ENCODE assay signal across 8 mouse cellular contexts in the genomic region with DNA sequence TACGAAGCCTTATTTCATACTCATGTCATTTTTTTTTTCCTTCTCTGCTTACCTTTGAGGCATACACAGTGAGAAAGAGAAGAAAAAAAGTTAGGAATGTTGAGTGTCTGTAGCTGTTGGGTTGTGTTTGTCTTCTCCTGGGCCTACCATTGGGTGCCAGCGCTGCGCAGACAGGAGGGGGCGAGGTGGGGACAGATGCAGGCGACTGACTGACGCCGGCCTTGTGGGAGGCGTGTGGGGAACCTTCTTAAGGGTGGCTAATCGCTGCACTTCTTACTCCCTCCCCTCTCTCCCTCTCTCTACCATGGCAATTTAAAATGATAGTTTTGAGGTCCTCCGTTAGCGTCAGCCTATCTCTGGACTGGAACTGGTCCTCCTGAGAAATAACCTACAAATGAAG. TPM values are rescaled to one million over a fixed set of nuclear protein-coding genes. Genes with fewer than 3 reads are reported as not detected.
DNase-seq lines count a peak whose midpoint lies in the region; ATAC-seq lines count a peak whose summit lies in the region.
"Had no signal": no experiment of that assay in that cellular context is flagged by ENCODE, and none has a peak within 500 bp of the region (broad histone marks: within the 10 kb centered on the region; RNA-seq: fewer than 3 reads in every experiment).

No protein-coding gene starts in this region.

- ATAC-seq in kidney, embryonic 15.5 days (replicated peaks; ENCODE audit: low FRiP score): 0 out of 2 replicates have a peak, but pooled peaks have one; percentile 59
- ATAC-seq in liver, embryonic 13.5 days (ENCODE audit: low read depth): no peak
- peak; percentile 28; the same call in 1 of the 2 replicates for ATAC-seq in neural tube, embryonic 14.5 days (ENCODE audit: low read depth)

- H3K27ac ChIP-seq in kidney, embryonic 15.5 days: peak overlapping the region; percentile 91
- no peak overlapping the region for H3K27ac ChIP-seq in liver, embryonic 13.5 days
- no peak overlapping the region for H3K27ac ChIP-seq in neural tube, embryonic 14.5 days (ENCODE audit: low read depth, low read length)

- peaks cover 6% of the 10 kb centered on the region for H3K36me3 ChIP-seq in kidney, embryonic 15.5 days
- H3K36me3 ChIP-seq in liver, embryonic 13.5 days: peaks cover 5% of the 10 kb centered on the region; the same call in 1 of the 2 replicates
- H3K36me3 ChIP-seq in neural tube, embryonic 14.5 days (ENCODE audit: control insufficient read depth, insufficient read depth, low read length): no peaks in the 10 kb centered on the region

- peaks cover 3% of the 10 kb centered on the region; the same call in 1 of the 2 replicates for H3K27me3 ChIP-seq in kidney, embryonic 15.5 days
- peaks cover 41% of the 10 kb centered on the region for H3K27me3 ChIP-seq in liver, embryonic 13.5 days
- H3K27me3 ChIP-seq in neural tube, embryonic 14.5 days (ENCODE audit: control insufficient read depth, insufficient read depth, low read length): no peaks in the 10 kb centered on the region

- H3K4me3 ChIP-seq in kidney, embryonic 15.5 days (replicated peaks): peak overlapping the region; percentile 77
- H3K4me3 ChIP-seq in liver, embryonic 13.5 days (replicated peaks): peak overlapping the region; percentile 56
- H3K4me3 ChIP-seq in neural tube, embryonic 14.5 days (ENCODE audit: low read depth, low read length): peak overlapping the region; percentile 64

- DNase-seq in adrenal gland, postnatal 14 days: peak; percentile 77
- DNase-seq in cerebellum, adult 9-10 months: peak; percentile 48
- peak; percentile 55 to 59 for DNase-seq in frontal cortex, postnatal 36 days (ENCODE audit: low spot score in 2 of 2)
- DNase-seq in liver, embryonic 13.5 days: no peak
- DNase-seq in B cell, adult 2 months: no peak

- 0% methylated on average over 11 of the region's 11 CpGs for WGBS in kidney, embryonic 15.5 days
- 5% methylated on average over 11 of the region's 11 CpGs for WGBS in liver, embryonic 13.5 days (ENCODE audit: insufficient replicate concordance)
- WGBS in neural tube, embryonic 14.5 days: 2% methylated on average over 11 of the region's 11 CpGs

- peak overlapping the region; percentile 100 for H3K4me2 ChIP-seq in kidney, embryonic 15.5 days
- H3K4me2 ChIP-seq in liver, embryonic 13.5 days: peak overlapping the region; percentile 72
- peak overlapping the region; percentile 100 for H3K4me2 ChIP-seq in neural tube, embryonic 14.5 days (ENCODE audit: low read depth, low read length)

- peak overlapping the region; percentile 67 for H3K9ac ChIP-seq in kidney, embryonic 15.5 days
- peak overlapping the region; percentile 33; the same call in 1 of the 2 replicates for H3K9ac ChIP-seq in liver, embryonic 13.5 days
- H3K9ac ChIP-seq in neural tube, embryonic 14.5 days (replicated peaks; ENCODE audit: low read depth, low read length): peak overlapping the region; percentile 70

- peaks cover 35% of the 10 kb centered on the region for H3K4me1 ChIP-seq in kidney, embryonic 15.5 days
- H3K4me1 ChIP-seq in liver, embryonic 13.5 days (replicated peaks): peaks cover 6% of the 10 kb centered on the region; the same call in 1 of the 2 replicates
- peaks cover 12% of the 10 kb centered on the region for H3K4me1 ChIP-seq in neural tube, embryonic 14.5 days (ENCODE audit: control insufficient read depth, insufficient read depth, low read length)

- H3K9me3 ChIP-seq in kidney, embryonic 15.5 days (replicated peaks): no peaks in the 10 kb centered on the region
- no peaks in the 10 kb centered on the region for H3K9me3 ChIP-seq in liver, embryonic 13.5 days (replicated peaks)
- H3K9me3 ChIP-seq in neural tube, embryonic 14.5 days (ENCODE audit: control insufficient read depth, low read length): no peaks in the 10 kb centered on the region

RNA-seq across cellular contexts. Expression of a gene that starts 0.7 kb away (rescaled TPM):
- 10.6 and 12.0 TPM in 2 replicates for total RNA-seq in adrenal gland, postnatal 14 days (2021)
- polyA plus RNA-seq in kidney, embryonic 15.5 days (2015; fragmentation: Nextera tagmentation; extraction: Ambion mirVana): 1.4 and 1.5 TPM in 2 replicates
- 0.06 and 0.09 TPM in 2 replicates for polyA plus RNA-seq in liver, embryonic 13.5 days (2015; fragmentation: Nextera tagmentation; extraction: Ambion mirVana)
- 0.98 and 1.2 TPM in 2 replicates for polyA plus RNA-seq in neural tube, embryonic 14.5 days (2014; fragmentation: Nextera tagmentation; extraction: Ambion mirVana)

RNA-seq across cellular contexts. Expression of a gene that starts 20.7 kb away (rescaled TPM):
- 34.0 and 34.6 TPM in 2 replicates for total RNA-seq in adrenal gland, postnatal 14 days (2021)
- polyA plus RNA-seq in kidney, embryonic 15.5 days (2015; fragmentation: Nextera tagmentation; extraction: Ambion mirVana): 59.6 and 59.7 TPM in 2 replicates
- 29.8 and 32.5 TPM in 2 replicates for polyA plus RNA-seq in liver, embryonic 13.5 days (2015; fragmentation: Nextera tagmentation; extraction: Ambion mirVana)
- 50.9 and 51.9 TPM in 2 replicates for polyA plus RNA-seq in neural tube, embryonic 14.5 days (2014; fragmentation: Nextera tagmentation; extraction: Ambion mirVana)

RNA-seq across cellular contexts. Expression of a gene that starts 20.9 kb away (rescaled TPM):
- total RNA-seq in adrenal gland, postnatal 14 days (2021): 35.4 and 42.7 TPM in 2 replicates
- polyA plus RNA-seq in kidney, embryonic 15.5 days (2015; fragmentation: Nextera tagmentation; extraction: Ambion mirVana): 142 and 144 TPM in 2 replicates
- 106 and 110 TPM in 2 replicates for polyA plus RNA-seq in liver, embryonic 13.5 days (2015; fragmentation: Nextera tagmentation; extraction: Ambion mirVana)
- 72.0 and 77.7 TPM in 2 replicates for polyA plus RNA-seq in neural tube, embryonic 14.5 days (2014; fragmentation: Nextera tagmentation; extraction: Ambion mirVana)

RNA-seq across cellular contexts. Expression of a gene that starts 41.9 kb away (rescaled TPM):
- total RNA-seq in adrenal gland, postnatal 14 days (2021): not detected in 2 replicates
- polyA plus RNA-seq in kidney, embryonic 15.5 days (2015; fragmentation: Nextera tagmentation; extraction: Ambion mirVana): 1.5 TPM in 1 of 2 replicates, not detected in the other
- polyA plus RNA-seq in liver, embryonic 13.5 days (2015; fragmentation: Nextera tagmentation; extraction: Ambion mirVana): not detected in 2 replicates
- polyA plus RNA-seq in neural tube, embryonic 14.5 days (2014; fragmentation: Nextera tagmentation; extraction: Ambion mirVana): 1.3 and 3.5 TPM in 2 replicates
- polyA plus RNA-seq: spleen, adult 2 months had no signal

RNA-seq across cellular contexts. Expression of a gene that starts 51.5 kb away (rescaled TPM):
- total RNA-seq in adrenal gland, postnatal 14 days (2021): 27.1 and 32.0 TPM in 2 replicates
- 32.5 and 36.1 TPM in 2 replicates for polyA plus RNA-seq in kidney, embryonic 15.5 days (2015; fragmentation: Nextera tagmentation; extraction: Ambion mirVana)
- polyA plus RNA-seq in liver, embryonic 13.5 days (2015; fragmentation: Nextera tagmentation; extraction: Ambion mirVana): 16.6 and 20.9 TPM in 2 replicates
- polyA plus RNA-seq in neural tube, embryonic 14.5 days (2014; fragmentation: Nextera tagmentation; extraction: Ambion mirVana): 46.8 and 62.8 TPM in 2 replicates

Comparison
In these comparisons a context has a peak if more than half of its experiments do, and no peak if none do; other contexts are left out.
1. DNase-seq: peak in adrenal gland, postnatal 14 days (single experiment), cerebellum, adult 9-10 months (single experiment) and frontal cortex, postnatal 36 days (2 of 2); none in liver, embryonic 13.5 days (single experiment) and B cell, adult 2 months (0 of 2).
2. Peak in every context shown above with its lines, with median percentiles within 50 percentile points of each other: H3K4me2 ChIP-seq, H3K4me3 ChIP-seq and H3K9ac ChIP-seq.